Mouse (Mus musculus) heart, adult 2 months (tissue): ENCODE measurements around the gene Paxip1.

ENCODE experiments used
- CTCF ChIP-seq: fragments of 200-600 bp; IDR thresholded peaks from 2 replicates; pipeline ENCODE4 v1.8.1; 2022; ENCODE audit warnings: antibody characterized with exemption, mild to moderate bottlenecking, moderate library complexity
- EP300 ChIP-seq: fragments of 200-500 bp; IDR thresholded peaks from 2 replicates; pipeline ENCODE4 v1.6.1; 2011; ENCODE audit warnings: low read depth, low read length, control low read depth; ENCODE audit not compliant: insufficient read depth

GRCm38 (mm10) chr5:27790910-27791288 lies 592 bp downstream of the Paxip1 start:
- TF ChIP-seq CTCF, result no peak
- no peak for TF ChIP-seq EP300
